Mouse (Mus musculus): ENCODE data around the gene Tnni3. TPM values are rescaled to one million over a fixed set of nuclear protein-coding genes. Genes with fewer than 3 reads are reported as not detected.
"Not testable (repeated sequence)": the region's sequence is repeated elsewhere in the genome, so short reads cannot be mapped to it uniquely, and the experiment has no call there.

Tnni3 gene
- polyA plus RNA-seq (2015; fragmentation: Nextera tagmentation; extraction: Ambion mirVana): 1.1 TPM in 2 replicates

GRCm38 (mm10) chr7:4524212-4524922 lies at the start of gene Tnni3:
Gene Tnni3 (minus strand): TSS chr7:4524229.
- H3K27me3 ChIP-seq (replicated peaks; ENCODE audit: control insufficient read depth, insufficient read depth, low read length); H3K9me3 ChIP-seq (ENCODE audit: control insufficient read depth); H3K4me2 ChIP-seq (replicated peaks; ENCODE audit: low read depth); H3K4me1 ChIP-seq (replicated peaks; ENCODE audit: control insufficient read depth, insufficient read depth, low read length); H3K36me3 ChIP-seq (ENCODE audit: control insufficient read depth, insufficient read depth); H3K27ac ChIP-seq (ENCODE audit: low read depth, low read length); H3K4me3 ChIP-seq (ENCODE audit: low read depth, low read length); ATAC-seq; H3K9ac ChIP-seq (ENCODE audit: low read depth, low read length): not testable (repeated sequence)
- peak; percentile 82 for TF ChIP-seq CTCF (IDR thresholded peaks at IDR 0.05; ENCODE audit: low read depth)
- WGBS: 66% methylated on average over 15 of the region's 15 CpGs

GRCm38 (mm10) chr7:4572361-4572760 lies 48.3 kb upstream of the Tnni3 start:
- 45% methylated on average over 2 of the region's 2 CpGs for WGBS

GRCm38 (mm10) chr7:4562660-4563059 lies 38.6 kb upstream of the Tnni3 start:
- peak; percentile 17; the same call in 1 of the 2 replicates for TF ChIP-seq CTCF (IDR thresholded peaks at IDR 0.05; ENCODE audit: low read depth)
- Histone ChIP-seq H3K9ac (ENCODE audit: low read depth, low read length) (no peak overlapping the region), H3K4me1 (replicated peaks; ENCODE audit: control insufficient read depth, insufficient read depth, low read length) (no peaks in the 10 kb centered on the region), H3K4me3 (ENCODE audit: low read depth, low read length) (no peak overlapping the region), H3K27me3 (replicated peaks; ENCODE audit: control insufficient read depth, insufficient read depth, low read length) (no peaks in the 10 kb centered on the region), H3K27ac (ENCODE audit: low read depth, low read length) (no peak overlapping the region), H3K9me3 (ENCODE audit: control insufficient read depth) (no peaks in the 10 kb centered on the region), H3K36me3 (ENCODE audit: control insufficient read depth, insufficient read depth) (no peaks in the 10 kb centered on the region; the same call in 1 of the 2 replicates), H3K4me2 (replicated peaks; ENCODE audit: low read depth) (no peak overlapping the region)
- 91% methylated on average over 3 of the region's 3 CpGs for WGBS
- ATAC-seq: no peak

More at GRCm38 (mm10) chr7:4572361-4572760, 48.3 kb upstream of the Tnni3 start:
- not testable (repeated sequence) for H3K36me3 ChIP-seq (ENCODE audit: control insufficient read depth, insufficient read depth); H3K9me3 ChIP-seq (ENCODE audit: control insufficient read depth); H3K4me1 ChIP-seq (replicated peaks; ENCODE audit: control insufficient read depth, insufficient read depth, low read length); ATAC-seq; H3K4me3 ChIP-seq (ENCODE audit: low read depth, low read length); H3K4me2 ChIP-seq (replicated peaks; ENCODE audit: low read depth); H3K27ac ChIP-seq (ENCODE audit: low read depth, low read length); H3K9ac ChIP-seq (ENCODE audit: low read depth, low read length); H3K27me3 ChIP-seq (replicated peaks; ENCODE audit: control insufficient read depth, insufficient read depth, low read length)

GRCm38 (mm10) chr7:4557167-4557560 lies 33.1 kb upstream of the Tnni3 start:
- peaks cover 12% of the 10 kb centered on the region; the same call in 1 of the 2 replicates for H3K36me3 ChIP-seq (ENCODE audit: control insufficient read depth, insufficient read depth)
- no peaks in the 10 kb centered on the region for H3K27me3 ChIP-seq (replicated peaks; ENCODE audit: control insufficient read depth, insufficient read depth, low read length)
- no peaks in the 10 kb centered on the region for H3K9me3 ChIP-seq (ENCODE audit: control insufficient read depth)
- TF ChIP-seq CTCF (IDR thresholded peaks at IDR 0.05; ENCODE audit: low read depth): no peak
- H3K9ac ChIP-seq (ENCODE audit: low read depth, low read length): no peak overlapping the region
- no peaks in the 10 kb centered on the region for H3K4me1 ChIP-seq (replicated peaks; ENCODE audit: control insufficient read depth, insufficient read depth, low read length)
- H3K4me2 ChIP-seq (replicated peaks; ENCODE audit: low read depth): no peak overlapping the region
- no peak overlapping the region for H3K27ac ChIP-seq (ENCODE audit: low read depth, low read length)
- no peak overlapping the region for H3K4me3 ChIP-seq (ENCODE audit: low read depth, low read length)
- no peak for ATAC-seq
- WGBS: 62% methylated on average over 6 of the region's 6 CpGs

- Histone ChIP-seq H3K27ac (ENCODE audit: low read depth, low read length) (no peak overlapping the region), H3K9ac (ENCODE audit: low read depth, low read length) (no peak overlapping the region), H3K4me3 (ENCODE audit: low read depth, low read length) (no peak overlapping the region), H3K4me1 (replicated peaks; ENCODE audit: control insufficient read depth, insufficient read depth, low read length) (no peaks in the 10 kb centered on the region), H3K27me3 (replicated peaks; ENCODE audit: control insufficient read depth, insufficient read depth, low read length) (no peaks in the 10 kb centered on the region), H3K36me3 (ENCODE audit: control insufficient read depth, insufficient read depth) (peaks cover 12% of the 10 kb centered on the region; the same call in 1 of the 2 replicates), H3K4me2 (replicated peaks; ENCODE audit: low read depth) (no peak overlapping the region), H3K9me3 (ENCODE audit: control insufficient read depth) (no peaks in the 10 kb centered on the region)
- peak; percentile 87 for ATAC-seq
- 19% methylated on average over 15 of the region's 15 CpGs for WGBS
- TF ChIP-seq CTCF (IDR thresholded peaks at IDR 0.05; ENCODE audit: low read depth): peak; percentile 95
These were observed 32.5 kb upstream of the Tnni3 start for GRCm38 (mm10) chr7:4556256-4557166.

GRCm38 (mm10) chr7:4547221-4547641 lies 23.2 kb upstream of the Tnni3 start, which contains the start of gene Syt5:
Gene Syt5 (minus strand): TSS chr7:4547541.
- 8% methylated on average over 33 of the region's 33 CpGs for WGBS

More at GRCm38 (mm10) chr7:4547221-4547641, 23.2 kb upstream of the Tnni3 start, which contains the start of gene Syt5:
- H3K27ac ChIP-seq (ENCODE audit: low read depth, low read length): no peak within 1 kb of the TSS
- no peak; the same call in 1 of the 2 replicates for ATAC-seq
- no peak for TF ChIP-seq CTCF (IDR thresholded peaks at IDR 0.05; ENCODE audit: low read depth)
- H3K36me3 ChIP-seq (ENCODE audit: control insufficient read depth, insufficient read depth): no peaks in the 10 kb centered on the region
- H3K4me2 ChIP-seq (replicated peaks; ENCODE audit: low read depth): peak within 1 kb of the TSS; percentile 57
- H3K4me1 ChIP-seq (replicated peaks; ENCODE audit: control insufficient read depth, insufficient read depth, low read length): no peaks in the 10 kb centered on the region
- H3K27me3 ChIP-seq (replicated peaks; ENCODE audit: control insufficient read depth, insufficient read depth, low read length): no peaks in the 10 kb centered on the region
- peak within 1 kb of the TSS; percentile 20 for H3K4me3 ChIP-seq (ENCODE audit: low read depth, low read length)
- no peaks in the 10 kb centered on the region for H3K9me3 ChIP-seq (ENCODE audit: control insufficient read depth)
- H3K9ac ChIP-seq (ENCODE audit: low read depth, low read length): no peak within 1 kb of the TSS

Data from intestine, postnatal 0 days (tissue).